Mouse (Mus musculus) 3T3-L1 (cell line): ENCODE data around the gene Snx14.
A peak's percentile ranks its signal among the peaks of the same experiment; 100 is the strongest.

Experiments
- DNase-seq: peaks from one replicate; pipeline ENCODE4 v3.0.0-alpha.2; 2015; ENCODE audit warnings: low read depth, low spot score

Snx14 gene

DNA sequence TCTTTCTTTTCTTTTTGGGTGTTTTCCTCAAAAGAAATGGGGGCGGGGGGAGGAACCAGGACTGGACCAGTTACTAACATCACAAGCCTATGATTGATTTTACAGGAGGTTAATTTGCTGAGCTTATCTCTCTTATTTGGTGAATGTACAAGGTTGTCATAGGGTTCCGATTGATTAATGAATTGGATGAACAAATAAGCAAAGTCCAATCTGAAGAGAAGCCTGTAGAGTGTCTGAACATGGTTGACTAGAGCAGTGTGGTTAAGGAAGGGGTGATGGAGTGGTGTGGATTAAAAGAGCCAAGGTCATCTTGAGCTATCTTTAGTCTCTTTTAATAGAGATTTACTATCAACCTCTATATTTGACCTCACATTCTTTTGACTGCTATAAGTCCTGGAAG is 94.3 kb downstream of the Snx14 start:
- no peak for DNase-seq

DNA sequence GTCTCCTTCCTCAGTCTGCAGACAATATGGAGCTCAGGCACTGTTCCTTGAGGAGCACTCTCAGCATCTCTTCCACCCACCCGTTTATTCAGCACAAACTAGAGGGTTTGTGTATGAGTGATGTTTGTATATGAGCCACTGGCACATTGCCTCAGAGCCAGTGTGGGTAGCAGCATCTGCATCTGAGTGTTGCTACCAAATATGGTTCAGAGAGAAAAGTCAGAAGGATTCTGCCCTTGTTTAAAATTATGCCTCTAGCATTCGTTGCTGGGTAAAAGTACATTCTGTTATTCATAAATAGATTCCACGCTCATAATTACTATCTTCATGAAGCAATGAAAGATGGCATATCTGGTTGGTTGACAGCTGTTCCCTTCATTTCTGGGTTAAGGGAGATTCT is 96.1 kb downstream of the Snx14 start:
- DNase-seq: no peak

DNA sequence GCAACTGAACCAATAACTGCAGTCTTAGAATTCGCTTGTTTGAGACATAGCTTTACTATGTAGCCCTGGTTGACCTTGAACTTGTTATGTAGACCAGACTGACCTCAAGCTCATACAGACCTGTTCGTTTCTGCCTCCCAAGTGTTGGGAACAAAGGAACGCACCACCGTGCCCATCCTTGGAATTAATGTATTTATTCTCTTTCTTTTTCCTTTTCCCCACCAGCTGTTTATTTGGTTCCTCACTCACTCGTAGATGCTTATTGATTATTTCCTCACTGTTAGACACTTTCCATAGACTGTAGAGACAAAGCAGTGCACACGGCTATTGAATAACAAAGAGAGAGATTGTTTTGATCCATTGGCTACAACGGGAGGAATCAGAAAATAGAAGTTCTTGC is 96.5 kb downstream of the Snx14 start:
- DNase-seq: no peak

DNA sequence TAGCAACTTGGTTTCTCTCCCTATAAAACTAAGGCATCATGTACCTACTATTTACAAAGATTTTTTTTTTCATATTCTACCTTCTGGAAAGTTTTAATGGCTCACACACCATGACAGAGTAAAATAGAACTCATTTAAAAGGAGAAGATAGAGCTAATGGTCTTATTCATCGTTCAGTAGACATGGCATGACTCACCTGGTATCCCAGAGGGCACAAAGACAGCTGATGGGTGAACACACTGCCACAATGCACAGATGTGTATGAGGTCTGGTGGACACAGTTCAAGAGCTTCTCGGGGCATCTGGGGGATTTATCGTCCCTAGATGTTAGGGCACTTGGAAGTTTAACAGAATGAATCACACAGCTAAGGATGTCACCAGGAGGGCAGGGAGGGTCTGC is 97.9 kb downstream of the Snx14 start:
- no peak for DNase-seq

DNA sequence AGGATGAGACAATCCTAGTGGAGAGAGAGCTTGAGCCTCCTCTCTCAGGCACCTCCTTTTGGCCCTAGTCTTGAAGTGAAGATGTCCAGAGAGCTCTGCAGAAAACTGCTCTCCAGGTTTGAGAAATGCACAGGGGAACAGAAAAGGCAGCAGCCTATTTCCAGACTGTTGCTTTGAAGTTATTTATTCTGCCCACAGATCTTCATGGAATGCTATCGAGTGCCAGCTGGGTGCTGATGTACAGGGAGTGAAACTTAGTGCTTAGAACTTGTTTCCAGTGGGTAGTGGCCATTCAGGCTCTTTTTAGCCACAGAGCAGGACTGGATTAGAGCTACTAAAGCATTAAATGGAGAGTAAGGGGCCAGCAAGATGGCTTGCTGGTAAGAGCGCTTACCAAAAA is 102.9 kb downstream of the Snx14 start:
- peak; percentile 28 for DNase-seq

DNA sequence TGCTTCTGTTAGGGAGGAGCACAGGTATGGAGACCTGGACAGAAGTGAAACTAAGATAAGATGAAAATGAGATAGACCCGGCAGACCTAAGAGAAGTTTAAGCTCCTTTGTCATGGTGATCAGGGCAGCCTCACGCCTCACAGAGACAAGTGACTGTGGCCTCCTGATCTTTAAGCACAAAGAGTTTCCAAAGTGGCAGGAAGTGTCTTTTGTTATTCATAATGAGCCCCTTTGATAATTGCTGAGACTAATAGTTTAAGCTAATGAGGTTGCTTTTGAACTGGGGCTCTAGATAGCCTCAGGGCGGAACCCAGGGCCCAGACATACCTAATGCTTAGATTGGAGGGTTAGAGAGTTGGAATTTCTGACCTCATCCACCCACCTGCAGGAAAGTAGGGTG is 106.3 kb downstream of the Snx14 start:
- DNase-seq: no peak

DNA sequence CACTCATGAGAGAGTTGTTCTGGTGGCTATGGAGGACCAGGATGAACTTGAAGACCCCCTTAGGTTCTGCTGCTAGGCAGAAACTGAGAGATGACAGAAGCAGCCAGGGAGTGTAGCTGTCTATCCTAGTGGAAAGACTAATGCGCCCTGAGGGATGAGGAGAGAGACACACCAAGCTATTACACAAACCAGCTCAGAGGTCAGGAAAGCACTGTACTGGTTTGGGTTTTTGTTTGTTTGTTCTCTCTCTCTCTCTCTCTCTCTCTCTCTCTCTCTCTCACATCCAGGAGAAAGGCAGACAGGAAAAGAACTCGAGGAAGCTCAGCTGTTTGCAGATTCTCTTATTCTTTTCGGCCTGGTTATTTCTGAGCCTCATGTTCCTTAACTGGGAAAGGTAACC is 108.4 kb downstream of the Snx14 start:
- no peak for DNase-seq

DNA sequence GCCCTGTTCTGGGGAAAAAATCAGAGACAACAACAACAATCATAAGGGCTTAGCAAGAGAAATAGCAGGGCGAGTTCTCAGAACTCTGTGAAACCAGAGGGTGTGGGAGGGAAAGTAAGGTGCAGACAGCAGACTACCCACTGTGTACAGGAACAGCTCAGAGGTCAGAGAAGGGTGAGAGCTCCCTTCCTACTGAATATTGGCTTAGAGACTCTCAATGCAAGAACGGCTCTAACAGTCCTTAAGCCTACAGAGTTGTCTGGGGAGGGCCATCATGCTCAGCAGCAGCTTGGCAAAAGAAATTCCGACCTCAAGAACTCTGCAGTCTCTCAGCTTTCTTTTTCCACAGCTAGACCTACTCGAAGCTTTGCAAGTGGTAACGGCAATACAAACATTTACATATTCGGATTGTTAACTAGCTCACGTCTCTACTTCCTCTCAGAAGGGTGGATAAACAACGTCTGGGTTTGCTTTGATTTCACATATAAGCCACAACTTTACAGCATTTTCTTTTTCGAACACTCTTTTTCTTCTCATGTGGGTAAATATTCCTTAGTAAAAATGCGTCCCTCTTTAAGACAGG is 109.5 kb downstream of the Snx14 start:
- no peak for DNase-seq

DNA sequence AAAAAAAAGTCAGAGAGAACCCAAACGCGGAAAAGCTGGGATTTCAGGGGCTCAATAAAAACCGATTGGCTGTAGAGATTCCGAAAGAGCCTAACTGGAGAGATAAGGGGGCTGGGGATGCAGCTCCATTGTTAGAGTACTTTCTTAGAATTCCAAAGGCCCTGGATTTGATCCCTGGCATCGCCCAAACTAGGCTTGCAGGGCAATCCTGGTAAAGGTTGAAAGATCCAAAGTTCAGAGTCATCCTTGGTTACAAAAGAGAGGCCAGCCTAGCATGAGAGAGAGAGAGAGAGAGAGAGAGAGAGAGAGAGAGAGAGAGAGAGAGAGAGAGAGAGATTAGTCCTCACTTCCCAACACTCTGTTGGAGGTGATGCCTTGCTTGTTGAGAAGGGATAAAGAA is 110.1 kb downstream of the Snx14 start:
- DNase-seq: no peak

DNA sequence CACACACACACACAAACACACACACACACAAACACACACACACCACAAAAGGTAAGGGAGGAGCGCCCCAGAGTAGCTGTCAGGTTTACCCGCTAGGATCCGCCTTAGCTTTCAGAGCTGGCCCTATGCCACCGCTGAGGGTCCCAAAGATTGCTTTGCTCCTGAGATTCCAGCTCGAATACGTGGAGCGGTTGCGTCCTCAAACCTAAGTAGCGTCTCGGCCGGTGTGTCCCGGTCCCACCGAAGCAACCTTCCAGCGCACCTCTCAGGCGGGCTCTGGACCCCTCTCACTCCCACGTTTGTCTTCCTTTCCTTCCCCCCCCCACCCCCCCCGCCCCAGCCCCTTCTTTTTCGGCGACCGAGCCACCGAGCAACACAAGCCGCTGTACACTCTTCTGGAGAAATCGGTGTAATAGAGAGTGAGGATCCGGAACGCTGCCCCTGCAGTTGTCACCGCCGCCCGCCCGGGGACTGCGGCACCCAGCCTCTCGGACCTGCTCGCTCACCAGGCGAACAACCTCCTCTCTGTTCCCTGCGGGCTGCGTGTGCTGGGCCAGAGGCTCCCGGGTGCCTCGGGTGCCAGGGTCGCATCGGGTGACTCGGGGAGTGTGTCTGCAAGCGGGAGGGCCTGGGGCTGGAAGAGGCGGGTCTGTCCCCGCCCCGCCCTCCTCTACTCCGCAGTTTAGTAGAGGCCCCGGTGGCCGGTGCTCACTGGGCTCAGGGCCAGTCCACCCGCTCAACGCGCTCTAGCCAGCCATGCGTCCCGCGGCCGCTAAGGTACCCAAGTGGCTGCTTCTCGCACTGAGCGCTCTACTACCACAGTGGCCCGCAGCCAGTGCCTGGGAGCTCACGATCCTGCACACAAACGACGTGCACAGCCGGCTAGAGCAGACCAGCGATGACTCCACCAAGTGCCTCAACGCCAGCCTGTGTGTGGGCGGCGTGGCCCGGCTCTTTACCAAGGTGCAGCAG is 111.5 kb downstream of the Snx14 start, which contains the start of gene Nt5e:
Nt5e (plus strand) TSS at position 268 of the 972 bp plus-strand sequence.
- DNase-seq: no peak
